Mouse (Mus musculus) mouse embryonic stem cell (cell line): ENCODE data around the gene Gcnt1.

ENCODE experiments used
- in situ Hi-C, 2 experiments: fragments of 300-500 bp; cut with MboI; formaldehyde crosslinking; loops; 1 replicate in 1 of 2; 3 replicates in 1 of 2; pipeline ENCODE4 v1.14.3; 2019 to 2020; ENCODE audit warnings: low sequenced_read_pairs in 2 of 2, low pct_unique_long_range_greater_than_20kb in 1 of 2, mixed read lengths in 1 of 2; ENCODE audit not compliant: unreplicated experiment in 1 of 2

The Gcnt1 gene

DNA sequence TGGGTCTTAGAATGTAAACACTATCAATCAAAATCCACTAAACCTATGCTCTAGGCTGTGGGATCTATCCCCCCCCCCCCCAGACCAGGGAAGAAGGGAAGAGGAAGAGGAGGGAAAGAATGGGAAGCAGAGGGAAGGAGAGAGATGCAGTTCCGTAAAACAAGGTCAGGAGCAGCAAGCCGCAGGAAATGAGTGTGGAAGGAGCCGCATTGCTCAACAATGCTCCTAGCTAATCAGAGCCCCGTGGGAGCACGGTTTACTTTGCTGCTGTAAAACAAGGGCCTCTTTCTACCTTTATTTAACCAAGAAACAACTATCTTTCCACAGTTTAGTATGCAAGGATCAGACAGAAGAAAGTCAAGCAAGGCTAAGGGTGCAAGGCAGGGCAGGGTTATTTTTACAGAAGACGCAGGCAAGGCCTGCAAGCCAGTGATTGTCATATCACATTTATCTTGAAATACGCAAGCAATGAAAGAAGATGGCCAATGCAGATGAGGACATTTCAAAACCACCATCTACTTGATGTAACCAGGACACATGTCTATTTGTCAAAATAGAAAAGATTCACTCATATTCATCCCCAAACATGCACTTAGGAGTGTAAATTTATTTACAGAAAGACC lies 35.5 kb downstream of the Gcnt1 start:
- in situ Hi-C loops, result no loop called here

DNA sequence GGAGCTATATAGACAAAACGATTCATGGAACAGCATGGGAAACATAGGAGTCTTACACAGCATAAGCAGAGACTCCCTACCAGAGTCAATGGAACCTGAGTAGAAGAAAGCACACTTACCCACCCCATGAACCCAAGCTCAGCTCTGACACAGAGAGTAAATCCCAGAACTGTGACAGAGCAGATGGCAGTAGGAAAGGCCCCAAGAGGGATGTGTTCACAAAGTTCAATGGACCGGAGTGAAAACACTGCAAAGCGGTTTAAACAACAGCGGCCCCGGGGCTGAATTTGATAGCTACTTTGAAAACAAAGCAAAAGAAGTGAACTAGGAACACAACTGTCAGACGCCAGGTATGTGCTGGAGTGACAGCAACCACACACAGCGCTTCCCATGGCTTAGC lies 36.0 kb downstream of the Gcnt1 start:
- in situ Hi-C loops, result no loop called here

DNA sequence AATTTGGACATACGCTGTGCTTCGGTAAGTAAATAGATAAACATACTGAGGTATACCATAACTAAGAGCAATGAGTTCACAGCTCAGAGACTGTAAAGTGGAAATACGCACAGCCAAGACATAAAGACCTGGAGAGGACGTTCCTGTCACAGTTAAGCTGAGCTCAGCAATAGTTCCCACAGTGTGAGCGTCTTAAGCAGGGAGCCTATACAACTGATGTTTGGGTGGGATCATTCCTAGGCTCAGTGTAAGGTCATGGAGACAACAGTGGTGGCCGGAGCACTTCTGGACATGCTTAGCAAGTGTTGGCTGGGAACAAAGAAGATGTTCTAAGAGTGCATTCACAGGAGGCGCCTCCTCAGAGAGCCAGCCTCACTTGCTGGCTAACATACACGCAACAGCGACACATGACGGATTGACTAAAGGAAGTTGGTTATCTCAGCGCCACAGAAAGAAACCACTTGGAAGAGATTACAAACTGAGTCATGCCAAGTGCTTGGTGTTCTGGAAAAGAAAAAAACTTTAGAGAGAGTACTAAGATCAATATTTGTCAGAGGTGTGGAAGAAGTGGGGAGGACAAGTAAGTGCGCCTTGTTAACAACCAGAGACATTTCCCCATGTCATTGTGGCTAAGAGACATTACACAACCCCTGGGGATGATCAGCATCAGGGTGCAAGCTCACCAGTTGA lies 37.9 kb downstream of the Gcnt1 start:
- in situ Hi-C loops, result no loop called here

- in situ Hi-C loops, result no loop called here
These were observed 39.6 kb downstream of the Gcnt1 start for GRCm38 (mm10) chr19:17333043-17333442.

DNA sequence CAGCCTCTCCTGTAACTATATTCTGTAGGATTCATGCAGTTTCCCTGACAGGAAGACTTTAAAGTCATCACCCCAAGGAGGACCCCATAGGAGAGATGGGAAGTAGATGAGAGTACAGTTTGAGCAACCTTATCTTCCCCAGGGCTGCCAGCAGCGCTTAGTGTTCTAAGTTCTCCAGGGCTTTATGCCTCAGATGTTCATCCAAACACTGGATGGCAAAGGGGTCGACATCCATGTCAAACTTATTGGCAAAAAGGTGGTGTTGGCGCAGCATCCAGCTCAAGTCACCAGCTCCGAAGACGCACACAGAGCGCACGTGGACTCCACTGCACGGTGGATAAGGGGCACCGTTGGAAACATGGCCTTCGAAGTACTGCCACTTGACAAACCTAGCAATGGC lies 43.7 kb downstream of the Gcnt1 start:
- in situ Hi-C loops, result no loop called here

DNA sequence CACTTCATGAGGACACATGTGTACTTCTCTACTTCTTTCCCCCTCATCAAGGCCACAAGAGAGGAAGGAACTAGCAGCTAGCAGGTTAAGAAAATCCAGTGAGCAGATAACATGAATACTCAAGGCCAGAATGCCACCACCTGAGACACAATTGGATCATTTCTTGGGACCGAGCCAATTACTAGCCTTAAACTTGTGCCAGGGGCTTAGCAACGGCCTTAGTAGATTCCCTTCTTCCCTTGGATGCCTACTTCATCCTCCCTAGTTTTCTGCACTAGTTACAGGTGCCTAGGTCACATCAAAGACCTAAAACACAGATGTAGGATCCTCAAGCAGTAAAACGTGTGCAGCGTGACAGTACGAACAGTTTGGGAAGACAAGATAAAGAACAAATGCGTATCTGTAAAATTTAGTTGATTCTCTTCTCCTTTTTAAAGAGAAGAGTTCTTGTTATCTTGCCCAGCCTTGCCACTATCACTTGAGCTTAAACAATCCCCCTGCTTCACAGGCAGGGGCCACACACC lies 44.7 kb downstream of the Gcnt1 start:
- in situ Hi-C loops, result no loop called here

GRCm38 (mm10) chr19:17323689-17324241 lies 48.9 kb downstream of the Gcnt1 start:
- in situ Hi-C loops, result no loop called here

- in situ Hi-C loops, result no loop called here
These were observed 49.5 kb downstream of the Gcnt1 start for GRCm38 (mm10) chr19:17323006-17323688.

GRCm38 (mm10) chr19:17319770-17320169 lies 52.9 kb downstream of the Gcnt1 start:
- in situ Hi-C loops, result no loop called here

DNA sequence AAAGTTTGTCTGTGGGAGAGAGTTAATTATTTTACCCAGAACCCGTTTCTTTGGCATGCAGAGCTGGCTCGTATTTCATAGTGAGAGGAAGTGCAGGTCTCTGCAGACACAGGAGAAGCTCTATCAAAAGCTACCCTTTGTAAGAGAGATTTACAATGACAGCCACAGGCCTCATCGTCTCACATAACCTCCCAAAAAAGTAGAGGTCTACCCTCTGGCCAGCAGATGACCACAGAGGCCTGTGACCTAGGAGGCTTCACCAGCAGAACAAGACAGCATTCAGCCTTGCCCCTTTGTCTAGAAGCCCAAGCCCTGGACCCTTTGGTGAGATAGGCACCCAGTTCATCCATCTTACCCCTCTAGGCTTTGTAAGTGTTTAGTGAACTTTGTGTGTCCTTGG lies 53.9 kb downstream of the Gcnt1 start:
- in situ Hi-C loops, result no loop called here

- in situ Hi-C loops, result no loop called here
These were observed 56.2 kb downstream of the Gcnt1 start for GRCm38 (mm10) chr19:17316311-17317003.

- in situ Hi-C loops, result no loop called here
These were observed 58.2 kb downstream of the Gcnt1 start for GRCm38 (mm10) chr19:17314451-17314850.

GRCm38 (mm10) chr19:17313766-17314165 lies 58.9 kb downstream of the Gcnt1 start:
- in situ Hi-C loops, result no loop called here

GRCm38 (mm10) chr19:17312671-17313180 lies 59.9 kb downstream of the Gcnt1 start:
- in situ Hi-C loops, result no loop called here

GRCm38 (mm10) chr19:17311501-17311900 lies 61.1 kb downstream of the Gcnt1 start:
- in situ Hi-C loops, result no loop called here

GRCm38 (mm10) chr19:17311031-17311430 lies 61.6 kb downstream of the Gcnt1 start:
- in situ Hi-C loops, result no loop called here

DNA sequence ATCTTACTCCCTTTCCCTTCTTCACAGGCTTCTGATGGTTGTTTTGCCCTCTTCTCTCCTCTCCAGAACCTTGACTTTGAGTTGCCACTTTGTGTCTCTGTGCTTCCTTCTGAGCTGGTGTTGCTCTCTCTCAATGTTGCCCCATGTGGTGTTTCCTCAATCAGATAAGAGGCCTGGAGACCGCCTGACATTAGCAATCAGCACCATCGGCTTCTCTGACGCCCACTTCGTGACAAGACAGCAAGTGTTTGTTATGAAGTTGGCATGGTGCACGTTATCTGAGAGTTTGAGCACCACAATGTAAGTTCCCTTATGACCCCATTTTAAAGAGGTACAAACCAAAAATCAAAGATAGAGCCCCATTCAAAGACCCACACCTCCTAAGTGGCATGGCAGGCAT lies 76.6 kb downstream of the Gcnt1 start:
- in situ Hi-C loops, result no loop called here

- in situ Hi-C loops, result no loop called here
These were observed 77.4 kb downstream of the Gcnt1 start for GRCm38 (mm10) chr19:17295211-17295766.
